ENCODE assay signal across 19 mouse cellular contexts in the genomic region with DNA sequence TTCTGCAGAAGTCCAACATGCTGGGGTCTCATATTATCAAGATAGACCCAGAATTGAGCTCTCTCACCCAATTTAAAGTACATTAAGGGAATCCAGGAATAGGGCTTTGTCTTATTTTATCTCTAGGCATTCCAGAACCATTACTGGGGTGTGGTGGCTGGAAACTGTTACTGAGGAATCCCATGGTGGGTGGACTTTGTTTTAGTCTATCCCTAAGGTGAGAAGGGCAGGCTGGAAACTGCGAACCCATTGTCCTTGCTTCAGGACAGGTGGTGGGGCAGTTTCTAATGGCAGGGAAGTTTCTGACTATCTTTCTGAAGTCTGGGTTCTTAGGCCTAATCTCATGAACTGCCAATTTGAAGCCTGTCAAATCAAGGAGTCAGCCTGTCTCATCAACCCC. TPM values are rescaled to one million over a fixed set of nuclear protein-coding genes. Genes with fewer than 3 reads are reported as not detected.
"Had no signal": no experiment of that assay in that cellular context is flagged by ENCODE, and none has a peak within 500 bp of the region (broad histone marks: within the 10 kb centered on the region; RNA-seq: fewer than 3 reads in every experiment).

No protein-coding gene starts in this region.

RNA-seq across cellular contexts. Expression of a gene that starts 26.2 kb away (rescaled TPM):
- polyA plus RNA-seq: cortical plate, adult 2 months; embryonic facial prominence, embryonic 10.5 days; embryonic facial prominence, embryonic 11.5 days; embryonic facial prominence, embryonic 12.5 days; embryonic facial prominence, embryonic 13.5 days; embryonic facial prominence, embryonic 14.5 days; embryonic facial prominence, embryonic 15.5 days; erythroblast, embryonic 14.5 days; forebrain, embryonic 10.5 days; forebrain, embryonic 11.5 days; forebrain, embryonic 12.5 days; forebrain, embryonic 13.5 days; forebrain, embryonic 14.5 days; forebrain, embryonic 15.5 days; forebrain, embryonic 16.5 days; forebrain, postnatal 0 days; frontal cortex, adult 2 months; gonadal fat pad, adult 2 months; heart, adult 2 months had no signal

RNA-seq across cellular contexts. Expression of a gene that starts 50.1 kb away (rescaled TPM):
- polyA plus RNA-seq: erythroblast, embryonic 14.5 days; forebrain, embryonic 13.5 days; frontal cortex, adult 2 months had no signal
